Mouse (Mus musculus): ENCODE results near the gene Olfr140.

Gene Olfr140

GRCm38 (mm10) chr2:90063494-90063893 lies at the start of gene Olfr140:
Gene Olfr140 (minus strand): TSS chr2:90063594.
- no peak for DNase-seq (ENCODE audit: low spot score in 2 of 2)

GRCm38 (mm10) chr2:90070065-90070464 lies 6.7 kb upstream of the Olfr140 start:
- DNase-seq (ENCODE audit: low spot score in 2 of 2), result no peak

- no peak for DNase-seq (ENCODE audit: low spot score in 2 of 2)
Measured at GRCm38 (mm10) chr2:90035037-90035436, 28.4 kb downstream of the Olfr140 start, which contains the start of gene Olfr1265. Gene Olfr1265 (plus strand): TSS chr2:90035337.

- DNase-seq (ENCODE audit: low spot score in 2 of 2), result no peak
Measured at GRCm38 (mm10) chr2:90025477-90025876, 37.9 kb downstream of the Olfr140 start, which contains the start of gene Olfr1264. Gene Olfr1264 (minus strand): TSS chr2:90025577.

DNA sequence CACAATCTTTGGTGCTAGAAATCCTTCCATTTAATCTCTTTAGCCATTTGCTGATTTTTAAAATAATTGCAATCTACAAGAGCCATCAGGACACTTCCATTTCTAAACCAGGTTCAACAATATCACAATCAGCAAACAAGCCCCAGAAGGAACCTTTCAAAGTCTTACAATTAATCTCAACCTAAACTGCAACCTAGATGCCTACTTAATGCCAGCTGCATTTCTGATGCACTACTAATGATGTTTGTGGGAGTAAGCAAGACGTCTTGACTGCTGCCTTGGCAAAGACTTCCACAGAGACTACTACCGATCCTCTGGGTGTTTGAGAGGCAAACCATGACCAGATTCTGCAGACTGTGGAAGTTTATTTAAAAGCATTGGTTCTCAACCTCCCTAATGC lies 51.6 kb downstream of the Olfr140 start, which contains the start of gene Olfr1263:
Gene Olfr1263 (plus strand): TSS at position 301 of the 400 bp plus-strand sequence.
- DNase-seq (ENCODE audit: low spot score in 2 of 2), result no peak

- no peak for DNase-seq (ENCODE audit: low spot score in 2 of 2)
Measured at GRCm38 (mm10) chr2:89999845-90000244, 63.5 kb downstream of the Olfr140 start, which contains the start of gene Olfr1262. Gene Olfr1262 (plus strand): TSS chr2:90000145.

Measured in frontal cortex, postnatal 14 days (tissue).